In genomic region chr8:122865441-122865840, GRCm38 (mm10) we compare ENCODE assay signal across 8 mouse cellular contexts. TPM values are rescaled to one million over a fixed set of nuclear protein-coding genes. Genes with fewer than 3 reads are reported as not detected.
DNase-seq lines count a peak whose midpoint lies in the region; ATAC-seq lines count a peak whose summit lies in the region.

No protein-coding gene starts in this region.

- H3K4me2 ChIP-seq in heart, embryonic 11.5 days: peak overlapping the region; percentile 50
- H3K4me2 ChIP-seq in forebrain, embryonic 11.5 days (ENCODE audit: low read depth, low read length, severe bottlenecking): peak overlapping the region; percentile 37; the same call in 1 of the 2 replicates
- H3K4me2 ChIP-seq in limb, embryonic 12.5 days: peak overlapping the region; percentile 54
- peak overlapping the region; percentile 42; the same call in 1 of the 2 replicates for H3K4me2 ChIP-seq in neural tube, embryonic 14.5 days (ENCODE audit: low read depth, low read length)

- 58% methylated on average over 10 of the region's 10 CpGs for WGBS in heart, embryonic 11.5 days (ENCODE audit: insufficient replicate concordance)
- WGBS in forebrain, embryonic 11.5 days: 52% methylated on average over 10 of the region's 10 CpGs
- WGBS in limb, embryonic 12.5 days: 60% methylated on average over 10 of the region's 10 CpGs
- WGBS in neural tube, embryonic 14.5 days: 53% methylated on average over 10 of the region's 10 CpGs

- no peak overlapping the region for H3K9ac ChIP-seq in heart, embryonic 11.5 days (ENCODE audit: low read depth, low read length)
- no peak overlapping the region for H3K9ac ChIP-seq in forebrain, embryonic 11.5 days (ENCODE audit: low read length)
- H3K9ac ChIP-seq in limb, embryonic 12.5 days (replicated peaks): no peak overlapping the region
- H3K9ac ChIP-seq in neural tube, embryonic 14.5 days (replicated peaks; ENCODE audit: low read depth, low read length): no peak overlapping the region

- H3K27ac ChIP-seq in heart, embryonic 11.5 days (ENCODE audit: low read depth, low read length): no peak overlapping the region
- no peak overlapping the region for H3K27ac ChIP-seq in forebrain, embryonic 11.5 days (ENCODE audit: low read depth, low read length)
- H3K27ac ChIP-seq in limb, embryonic 12.5 days: no peak overlapping the region
- no peak overlapping the region for H3K27ac ChIP-seq in neural tube, embryonic 14.5 days (ENCODE audit: low read depth, low read length)

- H3K36me3 ChIP-seq in heart, embryonic 11.5 days (ENCODE audit: control insufficient read depth, insufficient read depth, low read length): no peaks in the 10 kb centered on the region
- no peaks in the 10 kb centered on the region for H3K36me3 ChIP-seq in forebrain, embryonic 11.5 days (ENCODE audit: control insufficient read depth, insufficient read depth, low read length)
- H3K36me3 ChIP-seq in limb, embryonic 12.5 days: 0 out of 2 replicates have a peak, but pooled peaks cover 7% of the 10 kb centered on the region
- no peaks in the 10 kb centered on the region for H3K36me3 ChIP-seq in neural tube, embryonic 14.5 days (ENCODE audit: control insufficient read depth, insufficient read depth, low read length)

- no peak overlapping the region for H3K4me3 ChIP-seq in heart, embryonic 11.5 days (ENCODE audit: low read depth, low read length)
- H3K4me3 ChIP-seq in forebrain, embryonic 11.5 days (ENCODE audit: low read depth, low read length): 0 out of 2 replicates have a peak overlapping the region, but pooled peaks have one; percentile 11
- peak overlapping the region; percentile 31 for H3K4me3 ChIP-seq in limb, embryonic 12.5 days (replicated peaks)
- peak overlapping the region; percentile 11 for H3K4me3 ChIP-seq in neural tube, embryonic 14.5 days (ENCODE audit: low read depth, low read length)

- H3K4me1 ChIP-seq in heart, embryonic 11.5 days (ENCODE audit: control insufficient read depth, insufficient read depth, low read length): no peaks in the 10 kb centered on the region
- no peaks in the 10 kb centered on the region; the same call in 1 of the 2 replicates for H3K4me1 ChIP-seq in forebrain, embryonic 11.5 days (replicated peaks; ENCODE audit: control insufficient read depth, insufficient read depth, low read length)
- peaks cover 5% of the 10 kb centered on the region for H3K4me1 ChIP-seq in limb, embryonic 12.5 days (replicated peaks)
- no peaks in the 10 kb centered on the region for H3K4me1 ChIP-seq in neural tube, embryonic 14.5 days (ENCODE audit: control insufficient read depth, insufficient read depth, low read length)

- no peak for DNase-seq in heart, adult 11 months
- DNase-seq in CD4-positive helper T cell, adult 2 months (ENCODE audit: low read depth, low spot score): peak; percentile 39
- DNase-seq in forebrain, embryonic 11.5 days (ENCODE audit: low spot score): peak; percentile 62
- no peak for DNase-seq in cerebellum, postnatal 4 days (ENCODE audit: low spot score in 2 of 2)
- DNase-seq in ovary, postnatal 36 days (ENCODE audit: low spot score): no peak

- H3K27me3 ChIP-seq in heart, embryonic 11.5 days (ENCODE audit: control insufficient read depth, insufficient read depth, low read length): peaks cover under 1% of the 10 kb centered on the region; the same call in 1 of the 2 replicates
- peaks cover 1% of the 10 kb centered on the region; the same call in 1 of the 2 replicates for H3K27me3 ChIP-seq in forebrain, embryonic 11.5 days (ENCODE audit: control insufficient read depth, insufficient read depth, low read length)
- peaks cover 3% of the 10 kb centered on the region; the same call in 1 of the 2 replicates for H3K27me3 ChIP-seq in limb, embryonic 12.5 days
- H3K27me3 ChIP-seq in neural tube, embryonic 14.5 days (ENCODE audit: control insufficient read depth, insufficient read depth, low read length): no peaks in the 10 kb centered on the region

- no peak for ATAC-seq in heart, embryonic 11.5 days (replicated peaks; ENCODE audit: insufficient number of reproducible peaks, low FRiP score, low TSS enrichment)
- ATAC-seq in forebrain, embryonic 11.5 days (replicated peaks; ENCODE audit: low FRiP score): no peak
- ATAC-seq in limb, embryonic 12.5 days (ENCODE audit: insufficient number of reproducible peaks, insufficient read depth, low FRiP score, low TSS enrichment, low read depth): no peak
- ATAC-seq in neural tube, embryonic 14.5 days (ENCODE audit: low read depth): no peak

- H3K9me3 ChIP-seq in heart, embryonic 11.5 days (replicated peaks; ENCODE audit: control insufficient read depth, low read length): peaks cover 8% of the 10 kb centered on the region; the same call in 1 of the 2 replicates
- H3K9me3 ChIP-seq in forebrain, embryonic 11.5 days (ENCODE audit: control insufficient read depth, low read length): no peaks in the 10 kb centered on the region; the same call in 1 of the 2 replicates
- peaks cover 30% of the 10 kb centered on the region for H3K9me3 ChIP-seq in limb, embryonic 12.5 days
- H3K9me3 ChIP-seq in neural tube, embryonic 14.5 days (ENCODE audit: control insufficient read depth, low read length): no peaks in the 10 kb centered on the region

RNA-seq across cellular contexts. Expression of gene Cdh15, which starts 17.7 kb away (rescaled TPM):
- 0.42 and 0.67 TPM in 2 replicates for polyA plus RNA-seq in heart, embryonic 11.5 days (2014; fragmentation: Nextera tagmentation; extraction: Ambion mirVana)
- 0.56 and 0.92 TPM in 2 replicates for polyA plus RNA-seq in forebrain, embryonic 11.5 days (2014; fragmentation: Nextera tagmentation; extraction: Ambion mirVana)
- 18.3 and 20.6 TPM in 2 replicates for polyA plus RNA-seq in limb, embryonic 12.5 days (2016; fragmentation: Nextera tagmentation; extraction: Ambion mirVana)
- 1.4 and 2.2 TPM in 2 replicates for polyA plus RNA-seq in neural tube, embryonic 14.5 days (2014; fragmentation: Nextera tagmentation; extraction: Ambion mirVana)

Comparison
In these comparisons a context has a peak if more than half of its experiments do, and no peak if none do; other contexts are left out.
1. DNase-seq: peak in CD4-positive helper T cell, adult 2 months (single experiment) and forebrain, embryonic 11.5 days (single experiment); none in heart, adult 11 months (single experiment), cerebellum, postnatal 4 days (0 of 2) and ovary, postnatal 36 days (single experiment).
2. Peak in every context shown above with its lines, with median percentiles within 50 percentile points of each other: H3K4me2 ChIP-seq.